Mouse (Mus musculus) retina, embryonic 14.5 days (tissue): Measurements from ENCODE around the gene Gabra1.

Experiments used
- DNase-seq: peaks from one replicate; pipeline ENCODE4 v3.0.0-alpha.2; 2015; ENCODE audit warnings: low spot score

Gabra1 gene

DNA sequence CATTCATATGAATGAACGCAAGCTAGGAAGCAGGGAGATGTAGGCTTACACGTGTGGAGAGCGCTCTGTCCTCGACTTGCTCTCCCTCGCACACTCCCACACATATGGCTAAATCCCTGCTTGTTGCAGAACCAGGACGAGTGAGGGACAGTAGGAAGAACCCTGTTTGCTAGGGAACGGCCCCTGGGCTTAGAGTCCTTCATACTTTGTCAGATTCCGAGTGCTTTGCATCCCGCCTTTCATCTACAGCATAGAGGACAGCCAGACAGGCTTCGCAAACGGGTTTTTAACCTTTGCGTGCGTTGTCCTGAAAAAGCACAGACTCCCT is at the start of gene Gabra1:
Gene Gabra1, minus strand, starts transcription at position 106 of the 328 bp plus-strand sequence.
- peak; percentile 38 for DNase-seq

DNA sequence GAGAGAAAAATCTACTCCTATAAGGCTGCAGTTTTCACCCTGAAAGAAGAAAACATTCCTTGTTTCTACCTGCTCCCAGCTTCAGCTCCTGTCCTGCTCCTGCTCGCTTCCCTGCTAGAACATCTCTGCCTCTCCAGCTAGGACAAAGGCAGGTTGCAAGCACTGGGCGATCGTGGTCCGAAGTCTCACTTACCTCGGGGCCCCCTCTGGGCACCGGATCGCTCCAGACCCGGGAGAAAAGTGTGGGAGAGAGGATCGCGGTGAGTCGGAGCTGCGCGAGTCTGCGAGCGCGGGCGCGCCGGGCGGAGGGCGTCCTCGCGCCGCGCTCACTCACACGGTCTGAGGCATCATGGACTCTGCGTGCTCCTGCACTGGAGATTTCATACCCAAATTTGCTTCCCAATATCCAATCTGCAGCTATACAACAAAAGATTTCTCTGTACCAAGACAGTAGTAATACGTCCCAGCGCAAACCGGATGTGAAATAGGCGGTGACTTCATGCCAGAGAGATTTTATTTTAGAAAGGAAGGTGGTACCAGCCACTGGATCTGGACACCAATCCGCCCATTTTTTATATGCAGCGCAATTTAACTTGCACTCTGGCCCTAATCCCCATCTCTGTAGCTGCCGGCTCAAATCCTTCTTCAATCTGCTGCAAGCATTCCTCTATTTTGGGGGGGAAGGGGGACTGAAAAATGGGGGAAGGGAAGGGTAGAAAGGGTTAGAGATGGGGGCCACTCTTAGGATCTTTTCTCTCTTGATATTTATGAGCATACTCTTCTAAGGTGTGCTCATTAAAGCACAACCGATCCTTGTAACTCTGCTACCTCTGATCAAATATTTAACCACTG is 531 bp downstream of the Gabra1 start:
- peak; percentile 66 for DNase-seq

GRCm38 (mm10) chr11:42181426-42181825 is 1.3 kb downstream of the Gabra1 start:
- peak; percentile 20 for DNase-seq

DNA sequence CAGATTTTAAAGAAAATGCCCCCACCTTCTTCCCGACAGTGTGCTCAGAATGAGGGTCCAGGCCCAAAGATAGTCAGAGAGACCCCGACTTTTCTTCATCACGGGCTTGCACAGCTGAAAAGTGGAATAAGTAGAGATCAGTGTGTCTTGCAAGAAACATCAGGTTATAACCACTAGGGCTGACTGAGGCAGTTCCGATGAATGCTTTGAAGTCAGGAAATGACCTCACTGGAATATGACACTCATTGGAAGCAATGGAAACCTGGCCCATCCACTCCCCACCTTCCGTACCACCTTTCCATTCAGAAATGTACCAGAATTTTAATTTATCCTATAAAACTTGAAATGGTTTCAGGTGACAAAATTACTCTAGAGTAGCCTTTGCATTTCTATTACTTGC is 3.2 kb downstream of the Gabra1 start:
- no peak for DNase-seq

GRCm38 (mm10) chr11:42178296-42178695 is 4.4 kb downstream of the Gabra1 start:
- DNase-seq = peak; percentile 52

DNA sequence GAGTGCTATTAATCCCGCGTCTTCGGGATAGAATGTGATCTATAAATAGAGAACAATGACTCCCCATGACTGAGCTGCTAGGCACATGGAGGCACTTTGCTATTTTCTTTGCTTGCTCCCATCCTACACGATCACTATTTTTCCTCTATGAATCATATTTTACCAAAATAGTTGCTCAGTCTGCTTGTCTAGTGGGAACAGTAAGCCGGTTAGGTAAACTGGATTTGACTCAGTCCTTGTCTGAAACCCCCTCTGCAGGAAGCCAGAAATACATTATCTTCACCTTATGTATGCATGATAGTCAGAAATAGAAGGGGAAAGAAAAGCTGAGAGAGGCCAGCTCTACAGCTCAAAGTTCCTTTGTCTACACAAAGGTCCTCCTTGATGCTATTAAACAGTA is 31.3 kb downstream of the Gabra1 start:
- no peak for DNase-seq

DNA sequence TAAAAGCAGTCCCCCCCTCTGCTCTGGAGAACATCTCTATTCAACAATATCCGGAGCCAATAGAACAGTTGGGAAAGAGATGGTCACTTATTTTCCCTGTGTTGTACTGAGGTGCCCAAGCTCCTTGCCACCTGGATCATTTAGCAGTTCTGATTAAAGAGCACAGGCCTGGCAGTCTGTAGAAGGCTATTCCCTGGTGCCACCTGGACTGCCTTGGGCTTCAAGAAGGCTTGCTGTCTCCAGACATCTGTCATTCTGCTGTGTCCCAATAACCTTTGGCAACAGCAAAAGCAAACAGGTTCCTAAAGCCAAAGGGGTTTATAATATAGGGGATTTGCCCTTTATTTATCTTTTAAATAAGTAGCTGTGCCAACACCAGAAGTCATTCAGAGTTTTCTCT is 65.8 kb downstream of the Gabra1 start:
- no peak for DNase-seq

- no peak for DNase-seq
Observed at GRCm38 (mm10) chr11:42110051-42110450, 72.7 kb downstream of the Gabra1 start.

GRCm38 (mm10) chr11:42109627-42110026 is 73.1 kb downstream of the Gabra1 start:
- DNase-seq = no peak

GRCm38 (mm10) chr11:42095556-42095955 is 87.2 kb downstream of the Gabra1 start:
- DNase-seq = no peak
